Mouse (Mus musculus) heart, adult 2 months (tissue): ENCODE measurements at regions not wholly inside any gene's neighbourhood (a gene's known extent, or its start where the extent isn't known, plus 50 kb on each side); places are given as distances from the start of the nearest gene placed in this dataset.

ENCODE experiments used
- CTCF ChIP-seq: fragments of 200-600 bp; IDR thresholded peaks from 2 replicates; pipeline ENCODE4 v1.8.1; 2022; ENCODE audit warnings: antibody characterized with exemption, mild to moderate bottlenecking, moderate library complexity
- EP300 ChIP-seq: fragments of 200-500 bp; IDR thresholded peaks from 2 replicates; pipeline ENCODE4 v1.6.1; 2011; ENCODE audit warnings: low read depth, low read length, control low read depth; ENCODE audit not compliant: insufficient read depth
- POLR2A ChIP-seq: fragments of 200-500 bp; IDR thresholded peaks from 2 replicates; pipeline ENCODE4 v1.6.1; 2011; ENCODE audit warnings: mild to moderate bottlenecking, low read depth, low read length, control low read depth; ENCODE audit not compliant: insufficient read depth

- no peak for TF ChIP-seq POLR2A
- TF ChIP-seq CTCF = no peak
- TF ChIP-seq EP300 = no peak
Measured at GRCm38 (mm10) chr3:137498343-137498742, 123.1 kb upstream of the Ddit4l start.
